Mouse (Mus musculus) stomach, postnatal 0 days (tissue): Measurements from ENCODE around the gene Fam8a1. TPM values are rescaled to one million over a fixed set of nuclear protein-coding genes. Genes with fewer than 3 reads are reported as not detected.
A peak's percentile ranks its signal among the peaks of the same experiment; 100 is the strongest.

Experiments used
- ATAC-seq: fragments of 200-750 bp; cut with Nextera tagmentation; 2 replicates; pipeline ENCODE4 v1.8.0; 2017; ENCODE audit not compliant: low FRiP score, low TSS enrichment
- DNase-seq: peaks from one replicate; pipeline ENCODE4 v3.0.0-alpha.2; 2016; ENCODE audit warnings: low spot score
- H3K27ac ChIP-seq: fragments of 300-500 bp; sonication (generic); replicated peaks from 2 replicates; pipeline ENCODE4 v1.5.1; 2014; ENCODE audit warnings: mild to moderate bottlenecking, control low read depth
- H3K27me3 ChIP-seq: fragments of 300-500 bp; sonication (generic); 2 replicates; pipeline ENCODE4 v1.6.1; 2014; ENCODE audit warnings: low read length; ENCODE audit not compliant: control insufficient read depth, insufficient read depth
- H3K36me3 ChIP-seq: fragments of 300-500 bp; sonication (generic); 2 replicates; pipeline ENCODE4 v1.6.1; 2014; ENCODE audit warnings: low read length, mixed read lengths; ENCODE audit not compliant: control insufficient read depth, insufficient read depth
- H3K4me1 ChIP-seq: fragments of 300-500 bp; sonication (generic); replicated peaks from 2 replicates; pipeline ENCODE4 v1.6.1; 2014; ENCODE audit warnings: antibody characterized with exemption; ENCODE audit not compliant: control insufficient read depth, insufficient read depth
- H3K4me2 ChIP-seq: fragments of 300-500 bp; sonication (generic); replicated peaks from 2 replicates; pipeline ENCODE4 v1.6.1; 2014; ENCODE audit warnings: low read depth, mild to moderate bottlenecking, control low read depth, moderate library complexity
- H3K4me3 ChIP-seq: fragments of 300-500 bp; sonication (generic); 2 replicates; pipeline ENCODE4 v1.5.1; 2014; ENCODE audit warnings: low read depth, low read length, control low read depth
- H3K9ac ChIP-seq: fragments of 300-500 bp; sonication (generic); 2 replicates; pipeline ENCODE4 v1.6.1; 2014; ENCODE audit warnings: mild to moderate bottlenecking, low read length, control low read depth, mixed read lengths
- H3K9me3 ChIP-seq: fragments of 300-500 bp; sonication (generic); 2 replicates; pipeline ENCODE4 v1.6.1; 2016; ENCODE audit warnings: low read length; ENCODE audit not compliant: control insufficient read depth
- CTCF ChIP-seq: IDR thresholded peaks from 2 replicates; pipeline ENCODE4 v1.5.1; 2016; ENCODE audit warnings: antibody characterized with exemption, low read depth, mild to moderate bottlenecking, moderate library complexity
- EP300 ChIP-seq: optimal IDR thresholded peaks from 2 replicates; pipeline ENCODE3; 2016; ENCODE audit warnings: antibody characterized with exemption
- WGBS: fragments of 180-500 bp; shearing (Covaris S2); extraction: QIAGEN DNeasy Blood & Tissue Kit; methylation state at CpG from one replicate; pipeline ENCODE4 v1.1.7; 2014; 5-methylcytosine and 5-hydroxymethylcytosine counted together
- polyA plus RNA-seq: library from polyadenylated mRNA; unstranded; fragments of >200 nt; fragmentation: Nextera tagmentation; extraction: Ambion mirVana; gene quantifications from 2 replicates; pipeline ENCODE4 v1.2.1, GENCODE M21; 2015

Fam8a1 gene
- polyA plus RNA-seq, 1 experiment from 2014 or later: 9.3 TPM

DNA sequence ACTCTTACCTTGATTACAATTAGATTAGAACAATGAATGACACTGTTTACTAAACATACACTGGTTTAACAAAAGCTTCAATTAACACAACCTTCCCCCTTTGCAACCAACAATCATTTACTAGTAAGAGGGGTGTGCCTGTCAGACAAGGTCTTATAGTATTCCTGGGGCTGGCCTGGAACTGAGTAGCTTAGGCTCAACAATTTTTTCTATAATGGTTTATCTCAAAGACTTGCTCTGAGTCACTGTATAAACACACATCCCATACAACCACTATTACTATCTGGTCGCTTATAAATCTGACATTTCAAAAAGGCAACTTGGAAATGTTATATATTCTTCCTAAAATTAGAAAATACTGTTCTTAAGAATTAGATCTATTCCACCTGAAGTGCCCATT, 14.0 kb downstream of the Fam8a1 start:
- H3K9me3 ChIP-seq: no peaks in the 10 kb centered on the region
- ATAC-seq (peak; percentile 54; the same call in 1 of the 2 replicates), DNase-seq (no peak)
- no peak for TF ChIP-seq CTCF
- TF ChIP-seq EP300: no peak
- no peak overlapping the region for H3K4me2 ChIP-seq
- peaks cover 4% of the 10 kb centered on the region; the same call in 1 of the 2 replicates for H3K36me3 ChIP-seq
- WGBS: 56% methylated on average over 1 of the region's 1 CpGs
- H3K27ac ChIP-seq: no peak overlapping the region
- H3K27me3 ChIP-seq: no peaks in the 10 kb centered on the region
- H3K9ac ChIP-seq: no peak overlapping the region
- no peaks in the 10 kb centered on the region for H3K4me1 ChIP-seq
- no peak overlapping the region for H3K4me3 ChIP-seq

DNA sequence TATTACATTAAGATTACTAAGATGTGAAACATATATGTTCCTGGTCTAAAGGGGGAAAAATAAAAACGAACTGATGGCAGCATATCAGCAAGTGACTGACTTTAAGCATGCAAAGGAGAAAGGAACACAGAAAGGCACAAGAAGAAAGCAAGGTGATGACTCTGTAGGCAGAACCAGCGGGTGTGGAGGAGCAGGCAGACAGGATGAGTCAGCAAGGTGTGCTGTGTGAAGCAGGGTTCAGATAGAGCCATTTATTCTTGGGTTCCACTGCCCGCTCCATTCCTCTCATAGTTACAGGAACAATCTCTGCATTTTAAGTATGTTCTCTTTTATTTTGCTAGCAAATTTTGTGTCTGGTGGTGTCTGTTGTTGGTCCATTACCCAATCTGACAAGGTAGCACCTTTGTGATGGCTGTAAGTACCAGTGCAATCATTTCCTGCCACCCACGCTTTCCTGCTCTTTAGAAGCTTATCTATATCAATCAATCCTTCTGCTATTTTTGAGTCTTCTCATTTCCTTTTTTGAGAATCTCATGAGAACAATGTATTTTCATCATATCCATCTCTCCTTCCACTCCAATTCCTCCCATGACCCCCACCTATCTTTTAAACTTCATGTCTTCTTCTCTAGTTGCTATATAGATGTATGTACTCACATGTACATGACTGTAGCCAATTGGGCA, 21.4 kb downstream of the Fam8a1 start:
- 69% methylated on average over 4 of the region's 4 CpGs for WGBS
- Histone ChIP-seq H3K36me3 (0 out of 2 replicates have a peak, but pooled peaks cover 10% of the 10 kb centered on the region), H3K4me1 (no peaks in the 10 kb centered on the region), H3K27ac (no peak overlapping the region; the same call in 1 of the 2 replicates), H3K27me3 (no peaks in the 10 kb centered on the region), H3K9me3 (no peaks in the 10 kb centered on the region), H3K9ac (no peak overlapping the region), H3K4me3 (no peak overlapping the region), H3K4me2 (no peak overlapping the region)
- DNase-seq (no peak), ATAC-seq (no peak)
- TF ChIP-seq EP300 (no peak), CTCF (no peak)

DNA sequence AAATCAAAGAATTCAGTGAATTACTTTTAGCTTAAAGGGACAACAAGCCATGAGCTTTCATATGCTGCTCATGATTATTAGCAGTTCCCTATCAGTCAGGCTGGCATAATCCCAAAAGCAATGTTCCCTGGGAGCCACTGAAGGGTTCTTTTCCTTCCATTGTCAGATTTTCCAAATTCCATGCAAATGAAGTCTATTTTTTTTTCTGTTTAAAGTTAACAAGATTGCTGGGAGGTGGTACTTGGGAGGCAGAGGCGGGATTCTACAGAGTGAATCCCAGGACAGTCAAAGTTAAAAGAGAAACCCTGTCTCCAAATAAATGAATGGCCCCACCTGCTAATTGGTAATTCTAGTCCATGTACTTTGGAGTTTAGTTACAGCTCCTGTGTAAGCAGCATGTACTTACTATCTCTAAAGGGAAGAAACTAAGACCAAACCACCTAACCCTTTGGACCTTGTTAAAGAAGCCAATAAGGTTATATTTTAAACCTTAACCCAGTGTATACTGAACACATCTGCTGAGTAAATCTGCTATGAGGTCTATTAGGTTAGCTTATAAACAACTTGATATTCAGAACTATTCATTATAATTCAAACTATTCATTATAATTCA, 26.1 kb downstream of the Fam8a1 start:
- no peak for TF ChIP-seq CTCF
- 81% methylated on average over 1 of the region's 1 CpGs for WGBS
- ATAC-seq: no peak

DNA sequence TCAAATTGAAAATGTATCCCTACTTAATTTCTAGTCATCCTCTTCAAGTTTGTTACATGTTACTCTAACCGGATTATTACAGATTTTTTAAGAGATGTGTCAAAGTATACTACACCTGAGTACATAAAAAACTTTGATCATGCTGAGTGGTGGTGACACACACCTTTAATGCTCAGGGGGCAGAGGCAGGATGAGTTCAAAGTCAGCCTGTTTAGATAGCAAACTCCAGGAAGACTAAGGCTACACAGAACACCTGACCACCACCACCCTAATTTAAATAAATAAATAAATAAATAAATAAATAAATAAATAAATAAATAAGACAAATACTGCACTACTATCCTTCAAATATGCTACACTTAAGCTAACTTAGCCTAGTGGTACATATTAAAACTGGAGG, 26.6 kb downstream of the Fam8a1 start:
- ATAC-seq (no peak), DNase-seq (no peak)
- no peak overlapping the region for H3K4me2 ChIP-seq
- 86% methylated on average over 1 of the region's 1 CpGs for WGBS
- H3K4me3 ChIP-seq: no peak overlapping the region
- H3K9ac ChIP-seq: no peak overlapping the region
- no peaks in the 10 kb centered on the region for H3K27me3 ChIP-seq
- 0 out of 2 replicates have a peak, but pooled peaks cover 8% of the 10 kb centered on the region for H3K36me3 ChIP-seq
- H3K4me1 ChIP-seq: no peaks in the 10 kb centered on the region
- H3K27ac ChIP-seq: no peak overlapping the region
- H3K9me3 ChIP-seq: no peaks in the 10 kb centered on the region
- TF ChIP-seq CTCF: no peak
- TF ChIP-seq EP300: no peak

More for the DNA sequence above, 26.1 kb downstream of the Fam8a1 start:
- H3K36me3 ChIP-seq: 0 out of 2 replicates have a peak, but pooled peaks cover 8% of the 10 kb centered on the region
- no peak for DNase-seq
- H3K27me3 ChIP-seq: no peaks in the 10 kb centered on the region
- H3K9me3 ChIP-seq: no peaks in the 10 kb centered on the region
- H3K4me1 ChIP-seq: no peaks in the 10 kb centered on the region
- H3K9ac ChIP-seq: no peak overlapping the region
- H3K4me2 ChIP-seq: no peak overlapping the region
- H3K27ac ChIP-seq: no peak overlapping the region
- H3K4me3 ChIP-seq: no peak overlapping the region

DNA sequence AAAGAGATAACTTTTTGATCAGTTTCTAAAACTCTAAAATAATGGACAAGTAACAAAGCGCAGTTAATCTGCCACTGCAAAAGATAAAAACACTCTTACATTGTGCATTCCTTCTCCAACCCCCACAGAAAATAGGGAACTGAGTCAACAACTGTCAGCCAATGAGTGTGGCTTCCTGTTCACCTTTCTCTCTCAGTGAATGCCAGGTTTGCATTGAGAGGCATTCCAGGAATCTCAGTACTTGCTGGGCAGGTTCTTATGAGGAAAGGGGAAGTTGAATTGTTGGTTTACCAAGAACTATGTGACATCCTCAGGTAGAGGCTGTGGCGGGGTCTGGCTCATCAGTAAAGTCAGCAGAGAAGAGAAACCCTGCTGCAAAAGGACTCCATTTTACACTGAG, 27.5 kb downstream of the Fam8a1 start:
- H3K4me2 ChIP-seq: no peak overlapping the region
- no peak overlapping the region for H3K4me3 ChIP-seq
- no peaks in the 10 kb centered on the region for H3K9me3 ChIP-seq
- no peaks in the 10 kb centered on the region for H3K4me1 ChIP-seq
- H3K27me3 ChIP-seq: no peaks in the 10 kb centered on the region
- DNase-seq: peak; percentile 14
- TF ChIP-seq CTCF (no peak), EP300 (no peak)
- 63% methylated on average over 2 of the region's 2 CpGs for WGBS
- ATAC-seq: no peak
- H3K27ac ChIP-seq: no peak overlapping the region
- H3K9ac ChIP-seq: no peak overlapping the region
- H3K36me3 ChIP-seq: 0 out of 2 replicates have a peak, but pooled peaks cover 6% of the 10 kb centered on the region

DNA sequence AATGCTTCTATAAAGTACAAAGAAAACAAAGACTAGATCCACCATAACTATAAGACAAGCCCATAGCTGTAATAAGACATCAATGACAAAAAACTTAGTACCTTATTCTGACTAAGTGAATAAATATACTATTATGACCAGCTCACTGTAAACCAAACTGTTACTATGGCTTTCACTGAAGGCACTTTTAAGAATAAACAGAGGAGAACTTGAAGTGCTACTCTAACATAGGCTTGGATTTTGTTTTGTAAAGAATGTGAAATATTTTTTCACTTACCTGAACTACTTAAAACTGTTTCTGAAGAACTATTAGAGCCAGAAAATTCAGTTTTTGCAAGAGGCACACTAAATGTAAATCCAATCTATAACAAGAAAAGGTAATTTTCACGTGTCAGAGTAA, 30.1 kb downstream of the Fam8a1 start:
- Histone ChIP-seq H3K4me1 (no peaks in the 10 kb centered on the region), H3K9me3 (no peaks in the 10 kb centered on the region), H3K27ac (no peak overlapping the region), H3K4me3 (no peak overlapping the region), H3K36me3 (0 out of 2 replicates have a peak, but pooled peaks cover 3% of the 10 kb centered on the region), H3K9ac (no peak overlapping the region), H3K4me2 (no peak overlapping the region), H3K27me3 (no peaks in the 10 kb centered on the region)
- DNase-seq (no peak), ATAC-seq (no peak)
- WGBS: 75% methylated on average over 1 of the region's 1 CpGs
- no peak for TF ChIP-seq EP300
- TF ChIP-seq CTCF: no peak
